Mouse (Mus musculus): ENCODE measurements around the gene Sept3.

GRCm38 (mm10) chr15:82298764-82299561 lies 24.3 kb downstream of the Sept3 start, which contains the start of gene Wbp2nl:
- TF ChIP-seq POLR2A (IDR thresholded peaks at IDR 0.05; ENCODE audit: borderline replicate concordance, control insufficient read depth, low read depth, low read length) (no peak), CTCF (IDR thresholded peaks at IDR 0.05; ENCODE audit: control insufficient read depth, insufficient read depth, low read length) (no peak)
